Mouse (Mus musculus) olfactory bulb, adult 2 months (tissue): Measurements from ENCODE around the gene Lce1a1.

Experiments
- CTCF ChIP-seq: fragments of 200-500 bp; IDR thresholded peaks from 2 replicates; pipeline ENCODE4 v1.5.1; 2012; ENCODE audit warnings: low read depth, mild to moderate bottlenecking, low read length, moderate library complexity; ENCODE audit not compliant: insufficient read depth
- POLR2A ChIP-seq: fragments of 200-500 bp; IDR thresholded peaks from 2 replicates; pipeline ENCODE4 v1.6.1; 2012; ENCODE audit warnings: mild to moderate bottlenecking, low read depth, low read length, moderate library complexity; ENCODE audit not compliant: insufficient read depth

DNA sequence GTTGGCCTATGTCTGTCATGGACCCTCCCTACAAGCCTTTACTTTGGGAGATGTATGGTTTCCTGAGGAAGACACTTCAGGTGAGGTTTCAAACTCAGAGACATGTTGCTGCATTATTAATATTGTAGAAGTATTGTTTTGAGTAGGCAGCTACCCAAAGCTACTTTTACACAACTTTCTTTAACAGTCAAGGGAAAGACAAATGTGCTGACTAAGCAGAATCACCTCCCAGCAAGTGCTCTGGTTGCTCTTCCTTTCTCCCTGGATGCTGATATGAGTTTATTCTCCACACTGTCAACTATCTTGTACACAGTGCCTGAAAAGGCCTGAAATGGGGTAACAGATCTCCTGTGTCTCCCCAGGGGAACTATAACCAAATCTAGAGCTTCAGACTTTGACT is 48.1 kb downstream of the Lce1a1 start:
- TF ChIP-seq POLR2A (no peak), CTCF (no peak)
